In the genomic region with DNA sequence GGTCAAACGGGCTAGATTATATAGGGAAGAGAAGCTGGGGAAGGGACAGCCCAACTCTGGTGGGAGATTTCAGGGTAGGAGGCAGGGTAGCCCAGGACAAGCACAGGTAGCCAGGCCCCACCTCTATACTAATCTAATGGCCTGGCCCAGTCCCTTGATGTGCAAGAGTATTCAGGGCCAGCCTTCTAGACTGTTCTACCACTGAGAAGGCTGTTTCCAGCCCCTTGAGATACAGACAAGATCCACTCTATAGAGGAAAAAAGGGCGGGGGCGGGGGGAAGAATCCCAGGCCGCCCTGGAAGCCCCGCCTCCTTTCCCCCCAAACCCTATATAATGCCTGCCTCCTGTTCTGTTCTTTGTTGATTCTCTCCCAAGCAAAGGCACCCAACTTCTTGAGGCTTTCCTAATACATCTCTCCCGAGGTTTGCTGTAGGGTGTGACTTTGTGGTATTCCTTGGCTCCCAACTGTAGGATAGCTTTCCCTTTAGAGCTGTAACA, we compare ENCODE assay signal across 10 mouse cellular contexts. TPM values are rescaled to one million over a fixed set of nuclear protein-coding genes. Genes with fewer than 3 reads are reported as not detected.
DNase-seq lines count a peak whose midpoint lies in the region; ATAC-seq and TF ChIP-seq lines count a peak whose summit lies in the region.
"Had no signal": no experiment of that assay in that cellular context is flagged by ENCODE, and none has a peak within 500 bp of the region (broad histone marks: within the 10 kb centered on the region; RNA-seq: fewer than 3 reads in every experiment).

No protein-coding gene starts in this region.

- no peaks in the 10 kb centered on the region for H3K27me3 ChIP-seq in embryonic facial prominence, embryonic 12.5 days
- no peaks in the 10 kb centered on the region for H3K27me3 ChIP-seq in intestine, embryonic 14.5 days (replicated peaks; ENCODE audit: control insufficient read depth, insufficient read depth, low read length)
- no peaks in the 10 kb centered on the region for H3K27me3 ChIP-seq in neural tube, embryonic 12.5 days (replicated peaks)

- H3K4me2 ChIP-seq in embryonic facial prominence, embryonic 12.5 days (replicated peaks), result peak overlapping the region; percentile 49
- H3K4me2 ChIP-seq in intestine, embryonic 14.5 days (ENCODE audit: low read length), result peak overlapping the region; percentile 78
- peak overlapping the region; percentile 67 for H3K4me2 ChIP-seq in neural tube, embryonic 12.5 days (replicated peaks)

- 78% methylated on average over 6 of the region's 6 CpGs for WGBS in embryonic facial prominence, embryonic 12.5 days
- 65% methylated on average over 6 of the region's 6 CpGs for WGBS in intestine, embryonic 14.5 days
- 79% methylated on average over 6 of the region's 6 CpGs for WGBS in neural tube, embryonic 12.5 days

- ATAC-seq in embryonic facial prominence, embryonic 12.5 days (ENCODE audit: insufficient number of reproducible peaks, insufficient read depth, low FRiP score, low TSS enrichment), result no peak
- ATAC-seq in intestine, embryonic 14.5 days (replicated peaks; ENCODE audit: low FRiP score, low TSS enrichment, low read depth), result no peak
- no peak for ATAC-seq in neural tube, embryonic 12.5 days (ENCODE audit: low FRiP score, low read depth)

- no peak for DNase-seq in layer of hippocampus, adult 2 months (ENCODE audit: low spot score in 2 of 2)
- no peak for DNase-seq in layer of hippocampus, postnatal 25 days (ENCODE audit: extremely low spot score in 1 of 2, low spot score in 1 of 2)
- DNase-seq in intestine, embryonic 14.5 days (ENCODE audit: low spot score), result no peak
- DNase-seq in urinary bladder, postnatal 14 days (ENCODE audit: low spot score), result no peak
- no peak for DNase-seq in lung, postnatal 14 days
- DNase-seq in thymus, postnatal 25 days, result no peak

- H3K27ac ChIP-seq in layer of hippocampus, adult 2 months, result peak overlapping the region; percentile 93
- H3K27ac ChIP-seq in embryonic facial prominence, embryonic 12.5 days, result peak overlapping the region; percentile 98; the same call in 1 of the 2 replicates
- no peak overlapping the region; the same call in 1 of the 2 replicates for H3K27ac ChIP-seq in intestine, embryonic 14.5 days (ENCODE audit: low read depth)
- H3K27ac ChIP-seq in neural tube, embryonic 12.5 days, result no peak overlapping the region

- H3K9me3 ChIP-seq in embryonic facial prominence, embryonic 12.5 days, result no peaks in the 10 kb centered on the region
- H3K9me3 ChIP-seq in intestine, embryonic 14.5 days (ENCODE audit: control insufficient read depth, low read length), result no peaks in the 10 kb centered on the region
- H3K9me3 ChIP-seq in neural tube, embryonic 12.5 days, result no peaks in the 10 kb centered on the region; the same call in 1 of the 2 replicates

- H3K36me3 ChIP-seq in embryonic facial prominence, embryonic 12.5 days, result peaks cover 15% of the 10 kb centered on the region
- H3K36me3 ChIP-seq in intestine, embryonic 14.5 days (ENCODE audit: control insufficient read depth, insufficient read depth, low read length), result peaks cover 5% of the 10 kb centered on the region
- H3K36me3 ChIP-seq in neural tube, embryonic 12.5 days, result peaks cover 15% of the 10 kb centered on the region

- no peak for TF ChIP-seq CTCF in layer of hippocampus, adult 2 months (conservative IDR thresholded peaks at IDR 0.05)

- H3K4me3 ChIP-seq in layer of hippocampus, adult 2 months, result peak overlapping the region; percentile 88
- peak overlapping the region; percentile 58 for H3K4me3 ChIP-seq in embryonic facial prominence, embryonic 12.5 days
- H3K4me3 ChIP-seq in intestine, embryonic 14.5 days (ENCODE audit: low read depth, low read length), result peak overlapping the region; percentile 81
- no peak overlapping the region for H3K4me3 ChIP-seq in neural tube, embryonic 12.5 days

- no peak overlapping the region for H3K9ac ChIP-seq in embryonic facial prominence, embryonic 12.5 days
- peak overlapping the region; percentile 83 for H3K9ac ChIP-seq in intestine, embryonic 14.5 days (ENCODE audit: low read length)
- H3K9ac ChIP-seq in neural tube, embryonic 12.5 days, result no peak overlapping the region

- H3K4me1 ChIP-seq in embryonic facial prominence, embryonic 12.5 days, result peaks cover 21% of the 10 kb centered on the region
- peaks cover 13% of the 10 kb centered on the region for H3K4me1 ChIP-seq in intestine, embryonic 14.5 days (replicated peaks; ENCODE audit: control insufficient read depth, insufficient read depth, low read length)
- peaks cover 16% of the 10 kb centered on the region for H3K4me1 ChIP-seq in neural tube, embryonic 12.5 days

RNA-seq across cellular contexts. Expression of gene Zfp260, which starts 0.6 kb away (rescaled TPM):
- total RNA-seq in layer of hippocampus, adult 2 months (2021), result 10 to 100 TPM; 73.1 to 75.5 TPM
- total RNA-seq in layer of hippocampus, postnatal 25 days (2021), result 10 to 100 TPM; 64.8 to 89.9 TPM
- polyA plus RNA-seq in embryonic facial prominence, embryonic 12.5 days (2016; fragmentation: Nextera tagmentation; extraction: Ambion mirVana), result 148 and 151 TPM in 2 replicates
- polyA plus RNA-seq in intestine, embryonic 14.5 days (2014; fragmentation: Nextera tagmentation; extraction: Ambion mirVana), result 91.8 and 115 TPM in 2 replicates
- 107 and 116 TPM in 2 replicates for polyA plus RNA-seq in neural tube, embryonic 12.5 days (2016; fragmentation: Nextera tagmentation; extraction: Ambion mirVana)

RNA-seq across cellular contexts. Expression of gene Zfp566, which starts 3.6 kb away (rescaled TPM):
- total RNA-seq in layer of hippocampus, adult 2 months (2021), result 1 to 10 TPM; 4.3 to 8.2 TPM
- total RNA-seq in layer of hippocampus, postnatal 25 days (2021), result 1 to 10 TPM; 5.3 to 7.1 TPM
- 16.3 and 19.5 TPM in 2 replicates for polyA plus RNA-seq in embryonic facial prominence, embryonic 12.5 days (2016; fragmentation: Nextera tagmentation; extraction: Ambion mirVana)
- polyA plus RNA-seq in intestine, embryonic 14.5 days (2014; fragmentation: Nextera tagmentation; extraction: Ambion mirVana), result 8.3 and 11.2 TPM in 2 replicates
- polyA plus RNA-seq in neural tube, embryonic 12.5 days (2016; fragmentation: Nextera tagmentation; extraction: Ambion mirVana), result 14.2 and 16.0 TPM in 2 replicates

RNA-seq across cellular contexts. Expression of gene Gm26920, which starts 3.8 kb away (rescaled TPM):
- total RNA-seq in layer of hippocampus, adult 2 months (2021), result not detected
- 1 to 10 TPM in 1 of 2 experiments, not detected in 1; 2.0 TPM for total RNA-seq in layer of hippocampus, postnatal 25 days (2021)
- polyA plus RNA-seq in embryonic facial prominence, embryonic 12.5 days (2016; fragmentation: Nextera tagmentation; extraction: Ambion mirVana), result 3.3 and 4.4 TPM in 2 replicates
- 0.87 and 1.5 TPM in 2 replicates for polyA plus RNA-seq in intestine, embryonic 14.5 days (2014; fragmentation: Nextera tagmentation; extraction: Ambion mirVana)
- 1.4 and 3.1 TPM in 2 replicates for polyA plus RNA-seq in neural tube, embryonic 12.5 days (2016; fragmentation: Nextera tagmentation; extraction: Ambion mirVana)
- total RNA-seq: hematopoietic stem cell, adult 5-6 weeks had no signal
- polyA plus RNA-seq: adrenal gland, adult 2 months had no signal

RNA-seq across cellular contexts. Expression of gene Zfp82, which starts 21.3 kb away (rescaled TPM):
- 1 to 10 TPM; 4.9 to 5.4 TPM for total RNA-seq in layer of hippocampus, adult 2 months (2021)
- total RNA-seq in layer of hippocampus, postnatal 25 days (2021), result 1 to 10 TPM; 1.9 to 5.0 TPM
- 5.2 and 7.7 TPM in 2 replicates for polyA plus RNA-seq in embryonic facial prominence, embryonic 12.5 days (2016; fragmentation: Nextera tagmentation; extraction: Ambion mirVana)
- 4.9 and 5.4 TPM in 2 replicates for polyA plus RNA-seq in intestine, embryonic 14.5 days (2014; fragmentation: Nextera tagmentation; extraction: Ambion mirVana)
- polyA plus RNA-seq in neural tube, embryonic 12.5 days (2016; fragmentation: Nextera tagmentation; extraction: Ambion mirVana), result 8.2 and 10.4 TPM in 2 replicates

RNA-seq across cellular contexts. Expression of gene Zfp382, which starts 27.8 kb away (rescaled TPM):
- 10 to 100 TPM; 30.1 to 37.5 TPM for total RNA-seq in layer of hippocampus, adult 2 months (2021)
- total RNA-seq in layer of hippocampus, postnatal 25 days (2021), result 10 to 100 TPM; 30.4 to 31.5 TPM
- polyA plus RNA-seq in embryonic facial prominence, embryonic 12.5 days (2016; fragmentation: Nextera tagmentation; extraction: Ambion mirVana), result 13.1 and 16.3 TPM in 2 replicates
- 4.2 and 5.8 TPM in 2 replicates for polyA plus RNA-seq in intestine, embryonic 14.5 days (2014; fragmentation: Nextera tagmentation; extraction: Ambion mirVana)
- polyA plus RNA-seq in neural tube, embryonic 12.5 days (2016; fragmentation: Nextera tagmentation; extraction: Ambion mirVana), result 11.5 and 12.3 TPM in 2 replicates

Comparison
In these comparisons a context has a peak if more than half of its experiments do, and no peak if none do; other contexts are left out.
1. H3K27ac ChIP-seq: peak in layer of hippocampus, adult 2 months (single experiment) and embryonic facial prominence, embryonic 12.5 days (single experiment); none in intestine, embryonic 14.5 days (single experiment) and neural tube, embryonic 12.5 days (single experiment).
2. Peak in every context shown above with its lines, with median percentiles within 50 percentile points of each other: H3K4me2 ChIP-seq.